Mouse (Mus musculus) forebrain, embryonic 15.5 days (tissue): ENCODE data around the gene Calhm3. TPM values are rescaled to one million over a fixed set of nuclear protein-coding genes. Genes with fewer than 3 reads are reported as not detected.

Source experiments
- ATAC-seq: fragments of 200-750 bp; cut with Nextera tagmentation; replicated peaks from 2 replicates; pipeline ENCODE4 v1.8.0; 2017; ENCODE audit warnings: mild to moderate bottlenecking, moderate TSS enrichment, moderate library complexity
- H3K27ac ChIP-seq: fragments of 300-500 bp; sonication (generic); replicated peaks from 2 replicates; pipeline ENCODE4 v1.5.1; 2015; ENCODE audit warnings: mild to moderate bottlenecking, inconsistent platforms
- H3K27me3 ChIP-seq: fragments of 300-500 bp; sonication (generic); 2 replicates; pipeline ENCODE4 v1.6.1; 2015; ENCODE audit warnings: inconsistent platforms
- H3K36me3 ChIP-seq: fragments of 300-500 bp; sonication (generic); 2 replicates; pipeline ENCODE4 v1.6.1; 2015; ENCODE audit warnings: mild to moderate bottlenecking, inconsistent platforms
- H3K4me1 ChIP-seq: fragments of 300-500 bp; sonication (generic); 2 replicates; pipeline ENCODE4 v1.6.1; 2015; ENCODE audit warnings: inconsistent platforms
- H3K4me2 ChIP-seq: fragments of 300-500 bp; sonication (generic); replicated peaks from 2 replicates; pipeline ENCODE4 v1.6.1; 2015; ENCODE audit warnings: mild to moderate bottlenecking, inconsistent platforms
- H3K4me3 ChIP-seq: fragments of 300-500 bp; sonication (generic); 2 replicates; pipeline ENCODE4 v1.5.1; 2015; ENCODE audit warnings: mild to moderate bottlenecking, inconsistent platforms
- H3K9ac ChIP-seq: fragments of 300-500 bp; sonication (generic); replicated peaks from 2 replicates; pipeline ENCODE4 v1.6.1; 2015; ENCODE audit warnings: mild to moderate bottlenecking, inconsistent platforms
- H3K9me3 ChIP-seq: fragments of 300-500 bp; sonication (generic); 2 replicates; pipeline ENCODE4 v1.6.1; 2016; ENCODE audit warnings: inconsistent platforms
- WGBS: fragments of 180-500 bp; shearing (Covaris S2); methylation state at CpG from one replicate; pipeline ENCODE4 v1.1.7; 2015; ENCODE audit warnings: mixed read lengths; 5-methylcytosine and 5-hydroxymethylcytosine counted together
- polyA plus RNA-seq: library from polyadenylated mRNA; unstranded; fragments of >200 nt; fragmentation: Nextera tagmentation; extraction: Ambion mirVana; gene quantifications from 2 replicates; pipeline ENCODE4 v1.2.1, GENCODE M21; 2015

The Calhm3 gene
- polyA plus RNA-seq, 1 experiment from 2014 or later, result not detected

DNA sequence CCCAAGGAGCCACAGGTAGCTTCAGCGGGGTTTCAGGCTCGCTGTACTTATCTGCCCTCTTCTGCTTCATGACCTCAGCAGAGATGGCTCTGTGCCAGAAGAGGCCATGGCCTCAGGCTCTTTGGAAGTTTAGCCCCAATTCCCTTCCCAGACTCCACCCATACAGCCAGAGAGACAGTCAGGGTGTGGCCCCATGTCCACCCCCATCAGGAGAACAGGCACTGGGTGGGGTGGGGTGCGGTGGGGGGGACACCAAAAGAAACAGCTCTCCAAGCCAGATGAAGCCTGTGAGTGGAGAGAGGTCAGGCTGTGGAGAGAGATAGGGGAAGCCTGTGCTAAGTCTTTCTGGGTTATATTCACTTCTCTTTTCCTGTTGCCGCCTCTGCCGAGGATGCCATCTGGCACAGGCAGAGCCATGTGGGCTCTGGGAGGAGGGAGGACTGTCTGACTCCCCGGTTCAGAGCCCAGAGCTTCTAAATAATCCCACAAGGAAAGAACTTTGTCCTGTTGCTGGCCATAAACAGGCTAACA, 20.4 kb downstream of the Calhm3 start:
- 34% methylated on average over 6 of the region's 6 CpGs for WGBS
- peak; percentile 45; the same call in 1 of the 2 replicates for ATAC-seq
- Histone ChIP-seq H3K4me1 (peaks cover 14% of the 10 kb centered on the region), H3K4me3 (no peak overlapping the region), H3K9ac (0 out of 2 replicates have a peak overlapping the region, but pooled peaks have one; percentile 18), H3K27ac (no peak overlapping the region), H3K36me3 (0 out of 2 replicates have a peak, but pooled peaks cover 6% of the 10 kb centered on the region), H3K9me3 (no peaks in the 10 kb centered on the region), H3K4me2 (peak overlapping the region; percentile 32), H3K27me3 (no peaks in the 10 kb centered on the region)

DNA sequence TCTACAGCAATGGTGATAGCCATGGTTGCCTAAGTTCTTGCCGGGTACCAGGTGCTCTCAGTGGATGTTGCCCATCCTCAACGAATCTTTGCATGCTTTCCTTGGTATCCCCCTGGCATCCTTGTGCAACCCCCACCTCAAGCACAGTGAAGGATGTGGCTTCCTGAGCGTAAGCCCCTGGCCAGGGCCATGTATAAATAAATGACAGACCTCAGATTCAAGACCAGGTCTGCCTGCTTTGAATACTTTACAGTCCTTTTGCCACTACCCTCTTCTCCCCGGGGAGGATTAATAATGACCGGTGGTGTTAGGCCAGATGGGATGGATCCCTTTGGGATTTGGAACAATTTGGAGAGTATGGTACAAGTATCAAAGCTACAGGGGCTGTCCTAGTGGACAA, 21.4 kb downstream of the Calhm3 start:
- Histone ChIP-seq H3K9ac (no peak overlapping the region), H3K4me2 (no peak overlapping the region), H3K36me3 (peaks cover 14% of the 10 kb centered on the region), H3K4me3 (no peak overlapping the region), H3K27ac (no peak overlapping the region), H3K4me1 (peaks cover 14% of the 10 kb centered on the region), H3K27me3 (no peaks in the 10 kb centered on the region), H3K9me3 (no peaks in the 10 kb centered on the region)
- ATAC-seq, result no peak
- 89% methylated on average over 5 of the region's 5 CpGs for WGBS

DNA sequence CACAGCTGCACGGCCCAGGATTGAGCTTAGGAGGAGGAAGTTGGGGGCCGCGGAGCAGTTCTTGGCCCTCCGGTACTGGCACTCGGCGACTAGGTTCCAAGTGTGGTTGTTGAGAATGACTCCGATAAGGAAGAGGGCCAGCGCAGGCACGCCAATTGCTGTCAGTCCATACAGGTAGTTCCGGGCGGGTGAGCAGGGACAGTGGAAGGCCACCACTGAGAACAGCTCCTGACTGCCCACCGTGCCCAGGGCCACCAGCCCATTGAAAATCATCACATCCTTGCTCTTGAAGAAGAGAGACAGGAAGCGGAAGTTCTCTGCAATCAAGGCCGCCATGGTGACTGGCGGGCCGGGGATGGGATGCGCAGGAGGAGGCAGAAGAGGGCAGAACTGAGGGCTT, 22.0 kb downstream of the Calhm3 start:
- no peak for ATAC-seq
- 91% methylated on average over 17 of the region's 17 CpGs for WGBS
- no peak overlapping the region for H3K9ac ChIP-seq
- H3K4me2 ChIP-seq, result no peak overlapping the region
- peaks cover 20% of the 10 kb centered on the region for H3K36me3 ChIP-seq
- no peak overlapping the region for H3K27ac ChIP-seq
- H3K4me3 ChIP-seq, result no peak overlapping the region
- H3K9me3 ChIP-seq, result no peaks in the 10 kb centered on the region
- no peaks in the 10 kb centered on the region for H3K27me3 ChIP-seq
- H3K4me1 ChIP-seq, result peaks cover 14% of the 10 kb centered on the region

DNA sequence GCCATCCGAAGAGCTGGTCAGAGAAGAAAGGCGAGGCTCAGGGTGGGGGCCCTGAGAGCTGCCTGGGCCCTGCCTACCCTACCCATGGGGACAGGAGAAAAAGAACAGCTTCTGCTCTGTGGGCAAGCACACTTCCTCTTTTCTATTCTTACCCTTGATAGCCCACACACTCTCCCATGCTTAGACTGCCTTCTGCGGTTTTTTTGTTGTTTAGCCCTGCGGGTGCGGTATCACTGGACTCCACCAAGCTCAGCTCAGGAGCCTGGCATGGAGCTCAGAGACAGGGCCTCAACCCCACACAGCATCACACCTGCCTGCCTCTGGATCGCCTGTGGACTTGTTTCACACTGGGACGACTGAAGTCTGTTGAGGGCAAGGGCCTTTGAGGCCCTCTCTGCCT, 24.4 kb downstream of the Calhm3 start:
- Histone ChIP-seq H3K27me3 (no peaks in the 10 kb centered on the region), H3K9me3 (no peaks in the 10 kb centered on the region), H3K4me3 (no peak overlapping the region), H3K9ac (no peak overlapping the region), H3K4me2 (no peak overlapping the region), H3K27ac (no peak overlapping the region), H3K36me3 (peaks cover 44% of the 10 kb centered on the region), H3K4me1 (peaks cover 12% of the 10 kb centered on the region)
- ATAC-seq, result no peak
- 88% methylated on average over 7 of the region's 7 CpGs for WGBS

DNA sequence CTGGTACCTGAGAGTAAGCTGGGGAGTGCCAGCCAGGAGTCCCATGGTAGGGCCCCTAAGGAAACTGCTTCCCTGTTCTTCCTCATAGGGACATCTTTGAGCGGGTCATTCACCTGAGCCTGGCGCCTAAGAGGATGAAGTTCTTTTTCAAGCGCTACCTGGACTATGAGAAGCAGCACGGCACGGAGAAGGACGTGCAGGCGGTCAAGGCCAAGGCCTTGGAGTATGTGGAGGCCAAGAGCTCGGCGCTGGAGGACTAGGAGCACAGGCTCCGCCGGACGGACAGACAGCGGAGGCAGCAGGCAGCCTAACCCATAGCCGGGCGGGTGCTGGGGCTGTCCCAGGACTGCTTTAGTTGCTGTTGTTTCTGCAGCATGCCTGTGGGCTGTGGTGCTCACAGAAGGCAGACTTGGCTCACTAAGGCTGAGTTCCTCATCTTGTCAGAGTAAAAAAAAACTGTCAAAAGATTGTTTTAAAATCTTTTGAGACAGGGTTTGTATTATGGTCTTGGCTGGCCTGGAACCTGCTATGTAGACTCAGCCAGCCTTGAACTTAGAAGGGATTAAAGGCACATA, 26.9 kb downstream of the Calhm3 start:
- H3K4me2 ChIP-seq, result no peak overlapping the region
- H3K27ac ChIP-seq, result no peak overlapping the region
- WGBS, result 95% methylated on average over 15 of the region's 15 CpGs
- no peak overlapping the region for H3K4me3 ChIP-seq
- ATAC-seq, result no peak
- H3K9me3 ChIP-seq, result no peaks in the 10 kb centered on the region
- no peaks in the 10 kb centered on the region for H3K27me3 ChIP-seq
- no peak overlapping the region for H3K9ac ChIP-seq
- H3K36me3 ChIP-seq, result peaks cover 64% of the 10 kb centered on the region
- no peaks in the 10 kb centered on the region for H3K4me1 ChIP-seq

DNA sequence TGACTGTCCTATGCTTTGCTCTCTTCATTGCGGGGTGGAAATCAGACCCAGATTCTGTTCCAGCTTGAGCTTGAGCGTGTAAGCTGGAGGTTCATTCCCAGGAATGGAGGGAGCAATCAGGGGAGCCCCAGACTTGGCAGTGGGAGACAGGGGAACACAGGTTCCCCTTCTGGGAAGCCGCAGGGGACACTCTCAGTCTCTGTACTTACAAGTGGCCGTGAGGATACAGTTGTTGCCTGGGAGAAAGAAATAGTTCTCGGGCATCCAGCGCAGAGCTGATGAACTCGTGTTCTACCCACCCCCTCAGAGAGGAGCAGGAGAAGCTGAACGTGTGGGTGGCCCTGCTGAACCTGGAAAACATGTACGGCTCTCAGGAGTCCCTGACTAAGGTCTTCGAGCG, 28.7 kb downstream of the Calhm3 start:
- Histone ChIP-seq H3K27me3 (no peaks in the 10 kb centered on the region), H3K27ac (no peak overlapping the region), H3K4me3 (no peak overlapping the region), H3K36me3 (peaks cover 74% of the 10 kb centered on the region), H3K9ac (no peak overlapping the region), H3K4me1 (no peaks in the 10 kb centered on the region), H3K9me3 (no peaks in the 10 kb centered on the region), H3K4me2 (no peak overlapping the region)
- whole genome bisulfite sequencing, result 94% methylated on average over 11 of the region's 11 CpGs
- no peak for ATAC-seq

DNA sequence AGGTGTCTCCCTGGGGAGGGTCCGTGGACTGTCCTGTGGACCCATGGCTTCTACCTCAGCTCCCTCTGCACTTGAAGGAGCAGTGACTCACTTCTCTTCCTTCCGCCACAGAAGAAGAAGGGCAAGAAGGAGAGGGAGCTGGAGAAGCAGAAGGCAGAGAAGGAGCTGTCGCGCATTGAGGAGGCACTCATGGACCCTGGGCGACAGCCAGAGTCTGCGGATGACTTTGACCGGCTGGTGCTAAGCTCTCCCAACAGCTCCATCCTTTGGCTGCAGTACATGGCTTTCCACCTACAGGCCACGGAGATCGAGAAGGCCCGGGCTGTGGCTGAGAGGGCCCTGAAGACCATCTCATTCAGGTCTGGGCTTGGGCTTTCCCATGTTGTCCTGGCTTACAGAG, 29.4 kb downstream of the Calhm3 start:
- no peak for ATAC-seq
- Histone ChIP-seq H3K4me2 (no peak overlapping the region), H3K9me3 (no peaks in the 10 kb centered on the region), H3K9ac (no peak overlapping the region), H3K4me1 (no peaks in the 10 kb centered on the region), H3K4me3 (no peak overlapping the region), H3K27ac (no peak overlapping the region), H3K36me3 (peaks cover 74% of the 10 kb centered on the region), H3K27me3 (no peaks in the 10 kb centered on the region)
- 96% methylated on average over 9 of the region's 10 CpGs for WGBS

DNA sequence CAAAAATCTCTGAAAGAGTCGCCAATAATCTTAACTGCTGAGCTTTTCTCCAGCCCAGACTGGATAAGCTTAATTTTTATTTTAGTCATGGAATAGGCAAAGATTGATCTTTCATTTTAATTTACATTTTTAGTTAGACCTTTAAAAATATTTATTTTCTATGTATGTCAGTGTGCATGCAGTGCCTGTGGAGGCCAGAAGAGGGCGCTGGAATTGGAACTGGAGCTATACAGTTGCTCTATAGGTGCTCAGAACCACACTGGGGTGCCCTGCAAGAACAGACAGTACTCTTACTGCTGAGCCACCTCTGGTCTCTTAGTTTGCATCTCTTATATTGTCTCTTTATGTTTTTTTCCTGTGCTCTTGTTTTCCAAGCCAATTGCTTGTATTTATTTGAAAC, 34.8 kb downstream of the Calhm3 start:
- no peak overlapping the region for H3K4me2 ChIP-seq
- H3K4me1 ChIP-seq, result no peaks in the 10 kb centered on the region
- no peaks in the 10 kb centered on the region for H3K27me3 ChIP-seq
- H3K27ac ChIP-seq, result no peak overlapping the region
- ATAC-seq, result no peak
- H3K4me3 ChIP-seq, result no peak overlapping the region
- no peaks in the 10 kb centered on the region for H3K9me3 ChIP-seq
- 24% methylated on average over 2 of the region's 2 CpGs for WGBS
- H3K36me3 ChIP-seq, result peaks cover 55% of the 10 kb centered on the region
- no peak overlapping the region for H3K9ac ChIP-seq

DNA sequence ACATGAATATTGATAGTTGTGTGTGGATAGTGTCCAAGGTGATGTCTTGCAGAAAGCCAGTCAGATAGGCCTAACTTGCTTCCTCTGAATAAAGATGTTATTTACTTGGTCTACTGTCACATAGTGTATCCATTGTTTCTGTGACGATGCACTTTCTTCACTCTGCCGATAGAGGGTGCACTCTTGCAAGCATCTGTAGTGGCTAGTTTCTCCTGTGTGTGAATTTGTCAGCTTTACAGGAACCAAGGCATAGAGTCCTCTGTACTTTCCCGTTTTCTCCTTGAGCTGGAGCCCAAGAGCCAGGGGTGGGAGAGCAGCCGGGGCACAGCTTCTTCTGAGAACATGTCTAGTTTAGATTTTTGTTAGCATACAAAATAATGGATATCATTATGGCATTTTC, 36.5 kb downstream of the Calhm3 start:
- Histone ChIP-seq H3K4me1 (no peaks in the 10 kb centered on the region), H3K9me3 (no peaks in the 10 kb centered on the region), H3K36me3 (peaks cover 55% of the 10 kb centered on the region), H3K9ac (no peak overlapping the region), H3K27ac (no peak overlapping the region), H3K4me2 (no peak overlapping the region), H3K4me3 (no peak overlapping the region), H3K27me3 (no peaks in the 10 kb centered on the region)
- WGBS, result 49% methylated on average over 4 of the region's 4 CpGs
- no peak for ATAC-seq

DNA sequence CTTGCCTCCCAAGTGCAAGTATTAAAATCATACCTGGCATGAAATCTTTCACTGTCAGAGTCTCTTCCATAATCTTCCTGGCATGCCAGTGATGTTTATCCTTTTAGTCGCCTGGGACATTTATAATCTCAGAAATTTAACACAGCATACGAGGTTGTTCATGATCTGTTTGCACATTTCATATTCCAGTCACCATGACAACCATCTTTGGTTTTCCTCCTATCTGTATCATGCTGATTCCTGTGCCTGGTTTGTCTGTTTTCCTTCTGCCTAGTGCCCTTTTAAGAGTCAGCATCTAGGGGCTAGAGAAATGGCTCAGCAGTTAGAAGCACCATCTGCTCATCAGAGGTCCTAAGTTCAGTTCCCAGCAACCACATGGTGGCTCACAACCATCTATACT, 38.9 kb downstream of the Calhm3 start:
- no peaks in the 10 kb centered on the region for H3K27me3 ChIP-seq
- H3K9ac ChIP-seq, result no peak overlapping the region
- no peaks in the 10 kb centered on the region for H3K4me1 ChIP-seq
- no peak overlapping the region for H3K4me3 ChIP-seq
- no peaks in the 10 kb centered on the region for H3K9me3 ChIP-seq
- H3K4me2 ChIP-seq, result no peak overlapping the region
- ATAC-seq, result no peak
- WGBS, result 75% methylated on average over 2 of the region's 2 CpGs
- peaks cover 62% of the 10 kb centered on the region for H3K36me3 ChIP-seq
- no peak overlapping the region for H3K27ac ChIP-seq

DNA sequence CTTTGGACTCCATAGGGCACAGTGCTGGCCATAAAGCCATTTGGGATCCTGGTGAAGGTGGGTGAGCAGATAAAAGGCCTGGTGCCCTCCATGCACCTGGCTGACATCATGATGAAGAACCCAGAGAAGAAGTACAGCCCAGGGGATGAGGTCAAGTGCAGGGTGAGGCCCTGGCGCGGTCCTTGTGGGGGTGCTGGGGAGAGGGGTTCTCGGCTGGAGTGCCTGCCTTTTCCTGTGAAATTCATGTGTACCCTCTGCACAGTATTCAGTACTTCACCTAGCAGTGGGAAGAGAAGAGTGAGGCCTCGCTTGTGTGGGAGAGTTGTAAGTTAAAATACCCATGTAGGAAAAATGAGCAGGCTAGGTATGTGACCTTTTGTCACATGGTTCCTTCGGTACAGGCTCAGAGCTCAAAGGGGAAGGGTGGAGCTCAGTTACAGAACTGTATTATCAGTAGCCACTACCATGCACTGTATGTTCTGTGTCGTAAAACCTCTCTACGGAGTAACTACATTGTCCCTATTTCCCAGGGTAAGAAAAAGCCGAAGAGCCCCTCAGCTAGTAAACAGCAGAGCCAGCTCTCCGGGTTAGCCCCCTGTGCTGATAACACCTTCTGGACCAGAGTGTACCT, 52.8 kb downstream of the Calhm3 start:
- Histone ChIP-seq H3K9me3 (no peaks in the 10 kb centered on the region), H3K9ac (no peak overlapping the region), H3K27me3 (no peaks in the 10 kb centered on the region), H3K27ac (no peak overlapping the region), H3K4me1 (no peaks in the 10 kb centered on the region), H3K4me3 (no peak overlapping the region), H3K36me3 (peaks cover 95% of the 10 kb centered on the region), H3K4me2 (no peak overlapping the region)
- WGBS, result 94% methylated on average over 9 of the region's 9 CpGs
- ATAC-seq, result no peak
